Mouse (Mus musculus) v-Abl transformed pro-B cells (cell line): ENCODE measurements at regions not wholly inside any gene's neighbourhood (a gene's known extent, or its start where the extent isn't known, plus 50 kb on each side); places are given as distances from the start of the nearest gene placed in this dataset.

Experiments used
- in situ Hi-C, 2 experiments: fragments of 400-800 bp; cut with MboI; formaldehyde crosslinking; loops; one replicate each; pipeline ENCODE4 v1.15.1; 2025; ENCODE audit not compliant: unreplicated experiment in 2 of 2

GRCm38 (mm10) chrX:77307374-77307773, 203.4 kb upstream of the Tbl1x start:
- in situ Hi-C loops: no loop called here

DNA sequence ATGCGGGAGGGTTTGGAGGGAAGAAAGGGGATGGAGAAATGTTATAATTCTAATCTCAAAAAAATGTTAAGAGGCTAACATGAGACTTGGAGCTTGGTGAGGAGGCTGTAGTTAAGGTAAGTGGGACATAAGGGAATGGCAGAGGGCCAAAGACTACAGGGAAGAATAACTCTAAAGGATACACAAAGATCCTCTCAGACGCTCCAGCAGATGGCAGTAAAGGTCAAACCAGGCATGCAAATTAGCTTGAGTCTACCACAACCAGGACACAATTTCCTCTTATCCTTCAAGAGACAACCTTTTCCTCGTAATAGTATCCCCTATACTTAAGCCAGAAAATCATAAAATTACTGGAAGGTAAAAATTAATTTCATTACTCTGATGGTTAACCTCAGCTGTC, 196.4 kb upstream of the Tbl1x start:
- in situ Hi-C loops: loop anchor here in 1 of 2 experiments (5.0 kb wide), 1 partner anchor 323 kb away; no protein-coding TSS in a partner anchor

DNA sequence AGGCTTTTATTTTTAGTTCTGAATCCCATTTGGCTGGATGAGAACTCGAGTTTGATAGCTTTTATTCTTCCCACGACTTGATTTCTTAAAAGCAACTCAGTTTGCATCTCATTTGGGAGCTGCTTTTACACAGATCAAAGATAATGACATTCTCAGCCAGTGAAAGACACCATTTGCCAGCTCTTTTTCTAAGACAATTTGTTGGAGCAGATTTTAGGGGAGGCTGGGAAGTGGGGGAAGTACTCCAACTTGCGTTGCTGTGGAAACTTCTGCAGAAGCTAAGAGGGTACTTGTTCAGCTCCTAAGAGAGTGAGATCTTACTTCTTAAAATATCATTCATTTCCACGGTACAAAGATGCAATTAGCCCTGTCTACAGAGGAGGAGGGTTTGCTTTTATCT, 187.2 kb upstream of the Tbl1x start:
- in situ Hi-C loops: loop anchor here in 1 of 2 experiments (10.0 kb wide), 1 partner anchor 391 kb away; no protein-coding TSS in a partner anchor

DNA sequence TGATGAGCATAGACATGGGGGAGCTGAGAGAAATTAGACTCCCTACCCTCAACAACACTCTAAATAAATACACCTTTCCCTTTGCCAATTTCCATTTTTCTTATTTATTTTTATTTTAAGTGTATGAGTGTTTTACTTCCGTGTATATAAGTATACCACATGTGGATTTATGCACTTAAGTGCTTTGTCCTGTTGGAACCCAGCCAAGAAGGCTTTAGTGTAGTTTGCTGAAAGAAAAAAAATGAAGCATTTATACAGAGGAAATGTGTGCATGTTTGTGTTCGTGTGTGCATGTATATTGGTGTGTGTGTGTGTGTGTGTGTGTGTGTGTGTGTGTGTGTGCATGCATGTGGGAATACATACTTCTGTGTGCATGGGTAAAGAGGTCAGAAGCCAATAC, 157.6 kb upstream of the Tbl1x start:
- in situ Hi-C loops: no loop called here

DNA sequence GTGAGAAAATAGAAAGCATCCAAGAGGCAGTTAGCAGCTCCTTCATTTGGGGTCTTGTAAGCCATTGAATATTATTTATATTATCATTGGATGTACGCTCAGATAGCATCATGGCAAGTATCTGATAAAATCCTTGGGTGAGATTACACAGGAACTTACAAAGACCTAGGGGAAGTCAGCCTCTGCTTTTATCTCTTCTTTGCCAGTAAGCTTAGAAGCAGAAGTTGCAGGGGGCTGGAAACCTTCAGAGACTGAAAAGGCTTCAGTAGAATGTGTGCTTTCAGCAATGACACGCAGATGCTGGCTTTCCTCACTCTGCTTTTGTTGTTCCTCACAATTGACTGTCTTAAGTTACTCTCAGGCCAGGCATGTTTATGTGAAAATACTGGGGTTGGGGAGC, 150.3 kb upstream of the Tbl1x start:
- in situ Hi-C loops: no loop called here

DNA sequence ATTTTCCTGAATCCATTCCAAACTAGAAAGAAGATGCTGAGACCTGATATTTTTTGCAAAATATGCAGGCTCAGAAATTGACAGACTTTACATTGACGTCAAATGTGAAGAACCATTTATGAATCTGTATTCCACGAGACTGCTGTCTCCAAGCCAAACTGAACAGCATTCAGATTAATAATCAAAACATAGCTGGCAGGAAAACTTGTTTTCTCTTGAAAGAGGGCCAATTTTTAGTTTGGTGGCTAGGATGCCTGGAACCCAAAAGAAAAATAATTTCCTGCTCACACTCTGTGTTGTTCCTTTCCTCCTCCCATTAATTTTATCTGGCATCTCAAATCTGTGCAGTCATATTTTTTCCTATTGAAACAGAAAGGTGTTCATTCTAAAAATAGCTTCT, 149.7 kb upstream of the Tbl1x start:
- in situ Hi-C loops: no loop called here

DNA sequence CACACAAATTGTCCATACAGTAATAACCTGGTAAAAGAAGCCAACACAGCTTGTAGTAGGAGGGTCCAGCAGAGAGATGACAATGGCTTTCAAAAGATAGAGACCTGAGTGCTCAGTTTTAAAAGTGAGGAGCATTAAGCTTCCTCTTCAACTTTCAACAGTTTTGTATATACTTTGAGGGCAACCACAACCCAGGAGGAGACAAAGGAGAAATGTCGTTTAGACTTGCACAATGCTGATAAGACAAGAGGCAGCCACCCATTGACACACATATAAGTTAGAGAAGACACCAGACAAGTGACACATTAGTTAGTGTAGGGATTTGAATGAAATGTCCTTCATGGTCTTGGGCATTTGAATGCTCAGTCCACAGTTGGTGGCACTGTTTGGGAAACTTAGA, 147.2 kb upstream of the Tbl1x start:
- in situ Hi-C loops: no loop called here

- in situ Hi-C loops: no loop called here
Measured at GRCm38 (mm10) chrX:77367351-77367750, 143.5 kb upstream of the Tbl1x start.

- in situ Hi-C loops: no loop called here
Measured at GRCm38 (mm10) chrX:77387271-77387670, 123.5 kb upstream of the Tbl1x start.

GRCm38 (mm10) chrX:77391760-77392446, 118.9 kb upstream of the Tbl1x start:
- in situ Hi-C loops: no loop called here

DNA sequence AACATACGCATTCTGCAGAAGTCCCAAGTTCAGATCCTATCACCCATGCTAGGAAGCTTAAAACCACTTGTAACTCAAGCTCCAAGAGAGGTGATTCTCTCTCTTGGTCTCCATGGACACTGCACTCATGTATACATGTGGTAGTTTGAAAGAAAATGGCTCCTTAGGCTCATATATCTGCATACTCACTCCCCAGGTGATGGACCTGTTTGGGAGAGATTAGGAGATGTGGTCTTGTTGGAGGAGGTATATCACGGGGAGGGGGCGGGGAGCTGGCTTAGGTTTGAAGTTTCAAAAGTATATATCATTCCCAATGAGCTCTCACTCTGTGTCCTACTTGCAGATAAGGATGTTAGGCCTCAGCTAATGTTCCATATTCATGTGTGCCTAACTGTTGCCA, 103.9 kb upstream of the Tbl1x start:
- in situ Hi-C loops: no loop called here

DNA sequence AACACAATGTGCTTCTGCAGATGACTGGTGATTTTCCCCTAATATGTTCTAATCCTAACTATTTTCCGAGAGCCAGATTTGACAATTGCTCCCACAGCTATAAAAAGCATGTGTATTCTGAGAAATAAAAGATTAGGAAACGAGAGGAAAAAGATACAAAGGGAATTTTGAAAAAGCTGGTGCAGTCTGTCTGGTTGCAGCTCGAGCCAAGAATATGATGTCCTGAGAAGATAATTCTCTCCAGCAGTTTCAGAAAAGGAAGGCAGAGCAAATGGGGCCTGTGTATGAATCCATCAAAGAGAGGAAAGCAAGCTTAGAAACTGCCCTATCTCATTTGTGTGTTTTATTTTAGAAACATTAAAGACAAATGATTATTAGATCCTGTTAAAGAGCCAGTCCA, 102.9 kb upstream of the Tbl1x start:
- in situ Hi-C loops: no loop called here

GRCm38 (mm10) chrX:77409370-77409769, 101.4 kb upstream of the Tbl1x start:
- in situ Hi-C loops: no loop called here

- in situ Hi-C loops: no loop called here
Measured at GRCm38 (mm10) chrX:77410812-77411211, 100.0 kb upstream of the Tbl1x start.

- in situ Hi-C loops: no loop called here
Measured at GRCm38 (mm10) chrX:77414156-77414555, 96.7 kb upstream of the Tbl1x start.

DNA sequence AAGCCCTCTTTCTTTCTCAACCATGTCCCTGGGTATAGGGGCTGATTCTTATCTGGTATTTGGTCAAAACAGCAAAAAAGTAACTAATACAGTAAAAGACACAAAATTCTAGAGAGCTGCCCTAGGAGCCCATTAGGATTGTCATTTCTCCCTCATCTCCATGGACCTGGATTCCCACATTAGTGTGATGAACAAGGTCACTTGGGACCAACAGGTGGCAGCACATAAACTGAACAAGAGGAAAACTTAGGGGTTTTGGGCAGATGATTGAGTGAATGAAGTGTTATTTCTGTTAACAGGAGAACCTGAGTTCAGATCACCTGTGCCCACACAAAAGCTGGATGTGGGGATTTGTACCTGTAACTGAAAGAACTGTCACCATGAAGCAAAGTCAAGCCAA, 93.0 kb upstream of the Tbl1x start:
- in situ Hi-C loops: no loop called here

- in situ Hi-C loops: no loop called here
Measured at GRCm38 (mm10) chrX:77422206-77422605, 88.6 kb upstream of the Tbl1x start.

- in situ Hi-C loops: loop anchor here in 1 of 2 experiments (25.0 kb wide), 1 partner anchor 387 kb away; no protein-coding TSS in a partner anchor
Measured at GRCm38 (mm10) chrX:77424792-77425727, 85.8 kb upstream of the Tbl1x start.

DNA sequence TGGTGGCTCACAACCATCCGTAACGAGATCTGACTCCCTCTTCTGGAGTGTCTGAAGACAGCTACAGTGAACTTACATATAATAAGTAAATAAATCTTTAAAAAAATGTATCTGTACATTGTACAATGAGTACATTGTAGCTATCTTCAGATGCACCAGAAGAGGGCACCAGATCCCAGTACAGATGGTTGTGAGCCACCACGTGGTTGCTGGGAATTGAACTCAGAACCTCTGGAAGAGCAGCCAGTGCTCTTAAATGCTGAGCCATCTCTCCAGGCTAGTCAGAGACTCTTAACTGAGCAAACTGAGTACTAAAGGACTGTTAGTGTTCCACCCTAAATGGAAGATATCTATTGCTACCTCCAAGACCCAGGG, 85.1 kb upstream of the Tbl1x start:
- in situ Hi-C loops: loop anchor here in 1 of 2 experiments (25.0 kb wide), 1 partner anchor 387 kb away; no protein-coding TSS in a partner anchor

DNA sequence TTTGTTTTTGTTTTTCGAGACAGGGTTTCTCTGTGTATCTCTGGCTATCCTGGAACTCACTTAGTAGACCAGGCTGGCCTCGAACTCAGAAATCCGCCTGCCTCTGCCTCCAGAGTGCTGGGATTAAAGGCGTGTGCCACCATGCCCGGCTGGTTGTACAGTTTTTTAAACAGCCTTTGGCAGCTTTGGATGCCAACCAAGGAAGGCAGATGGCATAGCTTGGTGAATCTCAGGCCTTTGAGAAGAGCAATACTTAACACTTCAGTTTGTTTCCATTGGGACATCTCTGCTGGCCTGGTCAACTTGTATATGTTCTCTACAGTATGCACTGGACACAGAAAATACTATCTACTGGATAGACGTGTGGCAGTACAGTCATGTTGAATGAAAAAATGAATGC, 84.0 kb upstream of the Tbl1x start:
- in situ Hi-C loops: loop anchor here in 1 of 2 experiments (25.0 kb wide), 1 partner anchor 385 kb away; no protein-coding TSS in a partner anchor

DNA sequence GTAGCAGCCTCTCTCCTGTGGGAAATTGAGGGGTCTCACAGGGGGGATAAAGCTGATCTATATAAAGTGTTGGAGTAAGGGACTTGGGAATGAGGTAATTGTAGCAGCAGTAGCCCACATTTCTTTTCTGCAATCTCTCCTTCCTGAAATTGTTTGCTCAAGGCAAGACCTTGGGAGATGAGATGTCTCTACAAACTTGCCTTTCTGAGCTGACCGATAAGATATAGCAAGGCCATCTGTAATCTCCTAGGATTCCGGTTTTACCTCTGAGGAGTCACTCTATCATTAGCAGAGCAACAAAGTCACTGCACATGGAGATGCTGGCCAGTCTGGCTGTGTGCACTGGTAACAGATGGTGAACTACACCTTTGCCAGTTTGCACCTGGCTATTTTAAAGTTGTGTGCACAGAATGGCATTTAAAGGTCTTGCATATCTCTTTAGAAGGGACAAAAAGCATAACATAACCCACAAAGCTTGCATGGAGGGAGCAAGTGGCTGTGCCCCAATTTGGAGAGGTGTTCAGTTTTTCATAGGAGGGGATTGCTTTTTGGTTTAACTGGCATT, 78.7 kb upstream of the Tbl1x start:
- in situ Hi-C loops: loop anchor here in 1 of 2 experiments (10.0 to 25.0 kb wide), 2 partner anchors 203 to 380 kb away; no protein-coding TSS in a partner anchor
